Mouse (Mus musculus): Measurements from ENCODE around the gene Fam173b. TPM values are rescaled to one million over a fixed set of nuclear protein-coding genes. Genes with fewer than 3 reads are reported as not detected.

Fam173b gene
- polyA plus RNA-seq, 1 experiment from 2014 or later = 6.3 TPM

DNA sequence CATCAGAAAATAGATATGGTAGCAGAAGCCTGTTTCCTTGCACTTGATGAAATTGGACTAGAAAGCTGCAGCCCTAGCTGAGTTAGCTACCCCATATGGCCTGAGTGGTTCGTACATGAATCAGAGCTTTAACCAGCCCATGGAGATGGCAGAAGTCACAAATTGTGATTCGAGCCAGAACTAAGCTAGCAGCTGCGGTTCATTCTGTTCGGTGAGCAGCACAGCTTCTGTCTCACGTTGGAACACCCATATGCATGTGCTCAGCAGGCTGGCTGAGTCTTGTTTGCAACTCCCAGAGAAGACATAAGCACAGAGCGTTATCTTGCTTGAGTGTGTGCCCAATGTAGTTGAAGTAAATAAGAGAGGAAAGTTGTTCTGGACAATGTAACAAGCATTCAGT is 32.9 kb downstream of the Fam173b start:
- Histone ChIP-seq H3K79me2 (ENCODE audit: inconsistent target) (no peaks in the 10 kb centered on the region), H3K4me3 (ENCODE audit: inconsistent target) (no peak overlapping the region), H3K36me3 (ENCODE audit: inconsistent target) (no peaks in the 10 kb centered on the region), H3K27ac (no peak overlapping the region)
- WGBS (ENCODE audit: missing documents) = 97% methylated on average over 6 of the region's 6 CpGs

DNA sequence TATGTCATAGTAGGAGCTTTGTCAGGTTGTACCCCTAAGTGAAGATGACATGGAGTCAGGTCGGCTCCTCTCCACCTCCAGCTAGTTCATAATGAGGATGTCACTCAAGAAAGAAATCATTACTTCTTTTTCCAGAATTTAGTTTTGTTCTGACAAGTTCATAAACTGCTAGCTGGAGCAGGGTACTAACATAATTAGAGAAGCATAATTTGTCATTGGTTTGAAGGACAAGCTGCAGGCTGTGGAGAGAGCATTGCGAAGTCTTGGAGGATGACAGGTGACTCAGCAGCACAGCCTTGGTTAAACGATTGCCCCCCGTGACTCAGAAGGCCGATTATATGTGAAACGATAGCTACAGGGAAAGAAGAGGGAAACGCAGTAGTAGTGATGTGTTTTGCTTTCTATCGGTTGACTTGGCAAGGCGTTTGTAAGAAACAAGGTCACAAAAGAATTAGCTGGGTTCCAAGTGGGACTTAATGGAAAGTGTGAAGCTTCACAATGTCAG is 34.5 kb downstream of the Fam173b start:
- H3K4me3 ChIP-seq (ENCODE audit: inconsistent target) = no peak overlapping the region
- WGBS (ENCODE audit: missing documents) = 85% methylated on average over 9 of the region's 9 CpGs
- no peak overlapping the region for H3K27ac ChIP-seq
- no peaks in the 10 kb centered on the region for H3K79me2 ChIP-seq (ENCODE audit: inconsistent target)
- no peaks in the 10 kb centered on the region for H3K36me3 ChIP-seq (ENCODE audit: inconsistent target)

DNA sequence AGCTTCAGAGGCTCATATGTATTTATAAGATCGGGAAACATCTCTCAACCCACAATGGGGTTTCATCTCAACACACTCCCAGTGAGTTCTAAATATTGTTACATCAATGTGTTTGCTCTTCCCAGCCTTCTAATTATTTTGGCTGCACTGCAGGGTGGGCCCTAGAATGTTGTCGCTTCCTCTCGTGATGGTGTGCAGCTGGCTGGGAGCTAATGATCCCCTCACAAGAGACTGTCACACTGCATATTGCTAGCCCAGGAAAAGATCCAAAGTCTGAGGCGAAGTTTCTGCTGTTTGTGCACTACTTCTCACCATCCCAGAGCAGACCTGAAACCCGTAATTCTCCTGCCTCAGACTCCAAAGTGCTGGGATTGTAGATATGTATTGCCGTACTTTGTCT is 45.6 kb downstream of the Fam173b start:
- H3K79me2 ChIP-seq (ENCODE audit: inconsistent target) = no peaks in the 10 kb centered on the region
- H3K27ac ChIP-seq = no peak overlapping the region
- H3K36me3 ChIP-seq (ENCODE audit: inconsistent target) = no peaks in the 10 kb centered on the region
- no peak overlapping the region for H3K4me3 ChIP-seq (ENCODE audit: inconsistent target)
- WGBS (ENCODE audit: missing documents) = 97% methylated on average over 6 of the region's 6 CpGs

DNA sequence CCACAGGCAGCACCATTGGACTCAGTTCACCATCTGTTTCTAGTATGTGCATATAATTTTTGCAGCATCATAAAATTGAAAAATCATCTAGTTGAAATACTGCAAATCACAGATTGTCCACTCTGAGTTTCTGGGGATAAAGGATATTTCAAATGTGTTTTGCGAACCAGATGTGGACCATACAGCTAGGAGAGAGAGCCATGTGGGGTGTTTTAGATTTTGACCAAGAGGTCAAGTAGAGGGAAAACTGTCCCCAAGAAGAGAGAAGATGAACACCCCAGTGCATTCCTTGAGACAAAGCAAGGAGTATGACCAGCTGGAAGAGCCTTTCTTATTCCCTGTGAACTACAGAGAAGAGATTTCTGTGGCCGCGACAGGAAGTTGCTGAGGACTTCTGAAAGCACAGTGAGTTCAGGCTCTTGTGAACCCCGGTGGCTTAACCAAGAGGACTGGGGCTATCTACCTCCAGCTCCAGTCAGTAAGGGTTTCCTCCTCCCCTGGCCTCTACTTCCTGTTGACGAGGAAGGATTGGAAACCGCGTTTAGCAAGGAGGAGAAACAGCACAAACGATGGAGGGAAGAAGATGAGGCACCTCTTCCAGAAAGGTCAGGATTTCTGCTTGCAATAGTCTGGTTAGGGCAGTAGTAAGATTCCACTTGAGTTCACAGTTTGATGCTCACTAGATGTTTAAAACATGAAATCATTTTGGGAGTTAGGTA is 46.4 kb downstream of the Fam173b start:
- 14% methylated on average over 8 of the region's 8 CpGs for WGBS (ENCODE audit: missing documents)
- no peaks in the 10 kb centered on the region for H3K79me2 ChIP-seq (ENCODE audit: inconsistent target)
- H3K4me3 ChIP-seq (ENCODE audit: inconsistent target) = no peak overlapping the region
- no peaks in the 10 kb centered on the region for H3K36me3 ChIP-seq (ENCODE audit: inconsistent target)
- no peak overlapping the region for H3K27ac ChIP-seq

DNA sequence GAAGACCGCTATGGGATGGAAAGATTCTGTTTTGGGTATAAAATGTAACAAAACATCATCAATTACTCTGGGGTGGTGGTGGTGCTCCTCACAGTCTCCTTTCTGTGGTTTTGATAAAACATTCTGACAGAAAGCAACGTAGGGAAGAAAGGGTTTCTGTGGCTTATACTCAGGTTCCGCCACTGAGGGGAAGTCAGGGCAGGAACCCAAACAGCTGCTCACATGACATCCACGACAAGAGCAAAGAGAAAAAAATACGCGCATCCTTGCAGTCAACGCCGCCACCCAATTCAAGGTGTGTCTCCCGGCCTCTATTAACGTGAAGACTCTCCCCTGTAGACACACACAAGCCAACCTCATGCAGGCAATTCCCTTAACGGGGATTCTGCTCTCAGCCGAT is 48.0 kb downstream of the Fam173b start:
- H3K79me2 ChIP-seq (ENCODE audit: inconsistent target) = no peaks in the 10 kb centered on the region
- WGBS (ENCODE audit: missing documents) = 23% methylated on average over 12 of the region's 12 CpGs
- no peaks in the 10 kb centered on the region for H3K36me3 ChIP-seq (ENCODE audit: inconsistent target)
- H3K4me3 ChIP-seq (ENCODE audit: inconsistent target) = no peak overlapping the region
- H3K27ac ChIP-seq = no peak overlapping the region

DNA sequence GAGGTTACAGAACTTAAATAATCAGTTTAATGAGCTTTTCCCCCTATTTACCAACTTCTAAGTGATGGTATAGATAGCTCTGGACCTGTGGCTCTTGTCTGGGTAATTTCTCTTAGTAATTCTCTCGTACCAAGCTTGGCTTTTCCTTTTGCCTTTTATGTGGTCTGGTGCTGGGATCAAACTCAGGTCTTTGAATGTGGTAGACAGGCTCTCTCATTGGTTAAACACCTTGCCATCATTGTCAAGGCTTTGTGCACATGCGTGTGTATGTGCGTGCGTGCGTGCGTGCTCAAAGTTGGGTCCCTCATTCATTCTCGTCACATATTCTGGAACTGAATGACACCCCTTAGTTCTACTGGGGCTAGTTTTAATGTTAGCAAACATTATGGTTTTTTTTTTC is 49.2 kb downstream of the Fam173b start:
- H3K79me2 ChIP-seq (ENCODE audit: inconsistent target) = no peaks in the 10 kb centered on the region
- no peak overlapping the region for H3K4me3 ChIP-seq (ENCODE audit: inconsistent target)
- no peaks in the 10 kb centered on the region for H3K36me3 ChIP-seq (ENCODE audit: inconsistent target)
- 96% methylated on average over 7 of the region's 7 CpGs for WGBS (ENCODE audit: missing documents)
- no peak overlapping the region for H3K27ac ChIP-seq

DNA sequence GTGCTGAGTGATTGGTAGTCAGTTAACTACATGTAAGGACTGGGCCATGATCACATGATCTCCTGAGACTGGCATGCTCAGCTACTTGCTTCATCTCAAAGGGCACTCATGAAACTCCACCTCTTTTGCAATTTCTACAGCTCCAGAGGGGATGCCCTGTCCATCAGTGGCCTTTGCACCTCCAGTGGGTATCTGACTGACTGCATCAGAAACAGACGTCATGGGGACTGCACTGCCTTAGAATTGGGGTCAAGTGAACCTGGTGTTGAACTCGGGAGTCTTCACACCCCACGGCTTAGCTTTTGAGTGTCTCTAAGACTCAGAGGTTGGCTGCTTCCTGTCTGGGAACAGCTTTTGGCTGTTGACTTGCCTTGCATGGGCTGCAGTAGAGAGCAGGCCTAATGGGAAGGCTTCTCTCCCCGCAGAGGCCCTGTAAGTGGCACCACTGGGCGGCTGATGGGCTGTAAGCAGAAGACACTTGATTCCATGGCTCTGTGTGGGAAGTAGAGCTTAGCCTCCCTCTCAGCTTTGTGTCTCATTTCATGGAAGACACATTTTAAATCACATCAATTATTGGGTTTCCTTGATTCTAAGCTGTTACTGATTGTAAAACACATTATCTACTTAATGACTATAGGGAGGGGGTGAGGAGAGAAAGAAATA is 58.6 kb downstream of the Fam173b start:
- Histone ChIP-seq H3K4me3 (ENCODE audit: inconsistent target) (no peak overlapping the region), H3K79me2 (ENCODE audit: inconsistent target) (no peaks in the 10 kb centered on the region), H3K27ac (no peak overlapping the region), H3K36me3 (ENCODE audit: inconsistent target) (no peaks in the 10 kb centered on the region)
- WGBS (ENCODE audit: missing documents) = 92% methylated on average over 5 of the region's 5 CpGs

DNA sequence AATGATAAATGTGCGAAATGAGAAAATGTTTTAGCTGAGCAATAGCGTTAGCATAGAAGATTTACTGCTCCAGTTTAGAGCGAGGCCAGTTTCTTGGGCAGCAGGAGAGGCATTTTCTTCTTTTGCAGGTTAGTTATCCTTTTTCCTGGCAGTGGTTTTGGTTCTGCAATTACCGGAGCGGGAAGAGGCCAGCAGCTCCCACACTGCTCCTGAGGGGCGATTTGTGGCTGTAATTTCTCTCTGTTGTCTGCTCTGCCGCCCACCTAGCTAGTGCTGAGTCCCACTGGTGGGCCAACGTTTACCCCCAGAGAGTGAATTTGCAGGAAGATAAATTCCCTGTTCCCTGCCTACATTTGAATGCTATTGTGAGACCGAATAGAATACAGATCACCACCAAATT is 59.2 kb downstream of the Fam173b start:
- WGBS (ENCODE audit: missing documents) = 87% methylated on average over 9 of the region's 9 CpGs
- Histone ChIP-seq H3K36me3 (ENCODE audit: inconsistent target) (no peaks in the 10 kb centered on the region), H3K27ac (no peak overlapping the region), H3K79me2 (ENCODE audit: inconsistent target) (no peaks in the 10 kb centered on the region), H3K4me3 (ENCODE audit: inconsistent target) (no peak overlapping the region)

DNA sequence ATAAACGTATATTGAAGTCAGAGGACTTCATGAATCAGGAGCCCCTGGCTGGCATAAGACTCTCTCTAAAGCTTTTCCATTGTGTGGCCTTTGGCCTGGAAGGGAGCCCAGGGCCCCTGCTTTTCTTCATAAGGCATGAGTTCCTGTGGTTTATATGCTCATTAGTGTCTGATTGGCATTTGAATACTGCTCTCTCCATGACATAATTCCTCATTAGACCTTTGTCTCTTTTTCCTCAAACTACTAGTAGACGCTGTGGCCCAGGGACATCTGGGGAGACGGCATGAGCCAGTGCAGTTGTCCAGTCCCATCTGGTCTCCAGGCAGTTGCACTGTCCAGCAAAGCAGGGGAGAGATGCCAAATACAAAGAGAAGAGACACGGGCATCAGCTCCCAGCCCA is 60.1 kb downstream of the Fam173b start:
- H3K4me3 ChIP-seq (ENCODE audit: inconsistent target) = no peak overlapping the region
- no peaks in the 10 kb centered on the region for H3K36me3 ChIP-seq (ENCODE audit: inconsistent target)
- WGBS (ENCODE audit: missing documents) = 84% methylated on average over 4 of the region's 4 CpGs
- H3K27ac ChIP-seq = no peak overlapping the region
- H3K79me2 ChIP-seq (ENCODE audit: inconsistent target) = no peaks in the 10 kb centered on the region

DNA sequence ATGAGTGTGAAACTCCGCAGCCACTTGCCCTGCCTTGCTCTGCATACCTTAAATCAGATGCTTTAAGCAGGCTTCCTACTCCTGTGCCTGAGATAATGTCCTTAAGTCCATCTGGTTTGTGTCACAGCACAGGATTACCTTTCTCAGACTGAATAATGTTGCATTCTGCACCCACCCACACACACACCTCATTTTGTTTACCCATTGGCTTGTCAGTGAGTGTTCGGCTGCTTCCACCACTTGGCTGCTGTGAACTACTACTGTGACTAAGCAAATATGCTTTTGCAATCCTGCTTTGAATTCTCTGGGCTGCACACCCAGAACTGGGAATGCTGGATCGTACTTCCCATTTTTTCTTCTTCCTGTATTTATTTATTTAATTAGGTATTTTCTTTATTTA is 61.4 kb downstream of the Fam173b start:
- H3K27ac ChIP-seq = no peak overlapping the region
- H3K4me3 ChIP-seq (ENCODE audit: inconsistent target) = no peak overlapping the region
- H3K36me3 ChIP-seq (ENCODE audit: inconsistent target) = no peaks in the 10 kb centered on the region
- no peaks in the 10 kb centered on the region for H3K79me2 ChIP-seq (ENCODE audit: inconsistent target)
- 80% methylated on average over 2 of the region's 3 CpGs for WGBS (ENCODE audit: missing documents)

Other genes with a start within 250 kb of the Fam173b start
- gene Ankrd33b, start 234.1 kb upstream of the Fam173b start, polyA plus RNA-seq (2018) = 17.4 to 30.3 TPM (median 22.9 TPM) in 3 replicates
- 7.0 to 12.5 TPM (median 7.0 TPM) in 3 replicates for gene Ropn1l, start 148.1 kb upstream of the Fam173b start, polyA plus RNA-seq (2018)
- 24.6 to 39.1 TPM (median 33.7 TPM) in 3 replicates for gene March6, start 70.8 kb upstream of the Fam173b start, polyA plus RNA-seq (2018)
- 1.5 to 5.5 TPM (median 3.5 TPM) in 3 replicates for gene Cmbl, start 36.5 kb upstream of the Fam173b start, polyA plus RNA-seq (2018)
- gene Cct5, start within 50 bp of the Fam173b start, polyA plus RNA-seq (2018) = 133 to 228 TPM (median 154 TPM) in 3 replicates